In genomic region chr3:21936616-21937015, GRCm38 (mm10) we compare ENCODE assay signal across 8 mouse cellular contexts.
A peak's percentile ranks its signal among the peaks of the same experiment; 100 is the strongest.
DNase-seq lines count a peak whose midpoint lies in the region; ATAC-seq and TF ChIP-seq lines count a peak whose summit lies in the region.

No protein-coding gene starts in this region.

- H3K9ac ChIP-seq in kidney, embryonic 14.5 days (ENCODE audit: low read depth, low read length), result no peak overlapping the region
- no peak overlapping the region for H3K9ac ChIP-seq in forebrain, embryonic 12.5 days
- no peak overlapping the region for H3K9ac ChIP-seq in limb, embryonic 14.5 days (ENCODE audit: low read depth, low read length, severe bottlenecking)
- no peak overlapping the region for H3K9ac ChIP-seq in neural tube, embryonic 14.5 days (replicated peaks; ENCODE audit: low read depth, low read length)

- H3K4me1 ChIP-seq in kidney, embryonic 14.5 days (ENCODE audit: control insufficient read depth, insufficient read depth, low read length), result peaks cover 31% of the 10 kb centered on the region
- peaks cover 33% of the 10 kb centered on the region for H3K4me1 ChIP-seq in forebrain, embryonic 12.5 days
- peaks cover 36% of the 10 kb centered on the region for H3K4me1 ChIP-seq in limb, embryonic 14.5 days (ENCODE audit: control insufficient read depth, insufficient read depth, low read length)
- peaks cover 23% of the 10 kb centered on the region for H3K4me1 ChIP-seq in neural tube, embryonic 14.5 days (ENCODE audit: control insufficient read depth, insufficient read depth, low read length)

- DNase-seq in kidney, adult 18-20 months, result no peak
- peak; percentile 66 for DNase-seq in R1 (ENCODE audit: low read depth, low spot score)
- no peak for DNase-seq in limb, embryonic 14.5 days (ENCODE audit: low spot score)
- no peak for DNase-seq in adrenal gland, postnatal 36 days
- no peak for DNase-seq in retina, embryonic 14.5 days (ENCODE audit: low spot score)

- H3K36me3 ChIP-seq in kidney, embryonic 14.5 days (ENCODE audit: control insufficient read depth, insufficient read depth, low read length), result no peaks in the 10 kb centered on the region
- no peaks in the 10 kb centered on the region for H3K36me3 ChIP-seq in forebrain, embryonic 12.5 days (replicated peaks)
- no peaks in the 10 kb centered on the region for H3K36me3 ChIP-seq in limb, embryonic 14.5 days (ENCODE audit: control insufficient read depth, insufficient read depth, low read length)
- H3K36me3 ChIP-seq in neural tube, embryonic 14.5 days (ENCODE audit: control insufficient read depth, insufficient read depth, low read length), result no peaks in the 10 kb centered on the region

- H3K4me2 ChIP-seq in kidney, embryonic 14.5 days (replicated peaks; ENCODE audit: low read depth, low read length), result peak overlapping the region; percentile 35
- peak overlapping the region; percentile 50 for H3K4me2 ChIP-seq in forebrain, embryonic 12.5 days
- H3K4me2 ChIP-seq in limb, embryonic 14.5 days (replicated peaks; ENCODE audit: low read depth, low read length, severe bottlenecking), result peak overlapping the region; percentile 59
- H3K4me2 ChIP-seq in neural tube, embryonic 14.5 days (ENCODE audit: low read depth, low read length), result peak overlapping the region; percentile 48; the same call in 1 of the 2 replicates

- WGBS in kidney, embryonic 14.5 days, result 19% methylated on average over 8 of the region's 8 CpGs
- 5% methylated on average over 8 of the region's 8 CpGs for WGBS in forebrain, embryonic 12.5 days
- WGBS in limb, embryonic 14.5 days, result 16% methylated on average over 8 of the region's 8 CpGs
- 13% methylated on average over 8 of the region's 8 CpGs for WGBS in neural tube, embryonic 14.5 days

- no peak for TF ChIP-seq POLR2A in limb, embryonic 14.5 days (IDR thresholded peaks at IDR 0.05; ENCODE audit: borderline replicate concordance, extremely low read depth, insufficient read depth, insufficient read length)

- H3K27me3 ChIP-seq in kidney, embryonic 14.5 days (ENCODE audit: control insufficient read depth, insufficient read depth, low read length), result no peaks in the 10 kb centered on the region
- 0 out of 2 replicates have a peak, but pooled peaks cover 7% of the 10 kb centered on the region for H3K27me3 ChIP-seq in forebrain, embryonic 12.5 days
- no peaks in the 10 kb centered on the region for H3K27me3 ChIP-seq in limb, embryonic 14.5 days (ENCODE audit: control insufficient read depth, insufficient read depth, low read length)
- no peaks in the 10 kb centered on the region for H3K27me3 ChIP-seq in neural tube, embryonic 14.5 days (ENCODE audit: control insufficient read depth, insufficient read depth, low read length)

- no peaks in the 10 kb centered on the region for H3K9me3 ChIP-seq in kidney, embryonic 14.5 days (ENCODE audit: control insufficient read depth, low read length)
- H3K9me3 ChIP-seq in forebrain, embryonic 12.5 days, result no peaks in the 10 kb centered on the region
- no peaks in the 10 kb centered on the region for H3K9me3 ChIP-seq in limb, embryonic 14.5 days (ENCODE audit: control insufficient read depth, low read length)
- H3K9me3 ChIP-seq in neural tube, embryonic 14.5 days (ENCODE audit: control insufficient read depth, low read length), result no peaks in the 10 kb centered on the region

- H3K4me3 ChIP-seq in kidney, embryonic 14.5 days (ENCODE audit: low read length), result no peak overlapping the region
- no peak overlapping the region for H3K4me3 ChIP-seq in forebrain, embryonic 12.5 days (replicated peaks)
- no peak overlapping the region for H3K4me3 ChIP-seq in limb, embryonic 14.5 days (replicated peaks; ENCODE audit: low read length)
- H3K4me3 ChIP-seq in neural tube, embryonic 14.5 days (ENCODE audit: low read depth, low read length), result no peak overlapping the region

- peak overlapping the region; percentile 0; the same call in 1 of the 2 replicates for H3K27ac ChIP-seq in kidney, embryonic 14.5 days (ENCODE audit: low read depth, low read length)
- peak overlapping the region; percentile 90 for H3K27ac ChIP-seq in forebrain, embryonic 12.5 days
- no peak overlapping the region for H3K27ac ChIP-seq in limb, embryonic 14.5 days (replicated peaks; ENCODE audit: low read depth, low read length)
- peak overlapping the region; percentile 85; the same call in 1 of the 2 replicates for H3K27ac ChIP-seq in neural tube, embryonic 14.5 days (ENCODE audit: low read depth, low read length)

- ATAC-seq in kidney, embryonic 14.5 days (ENCODE audit: low FRiP score, low TSS enrichment), result peak; percentile 7; the same call in 1 of the 2 replicates
- peak; percentile 2; the same call in 1 of the 2 replicates for ATAC-seq in forebrain, embryonic 12.5 days (ENCODE audit: low FRiP score)
- ATAC-seq in limb, embryonic 14.5 days (ENCODE audit: low FRiP score, low read depth), result no peak
- 0 out of 2 replicates have a peak, but pooled peaks have one; percentile 6 for ATAC-seq in neural tube, embryonic 14.5 days (ENCODE audit: low read depth)
